Mouse (Mus musculus): Measurements from ENCODE around the gene Rpl37. TPM values are rescaled to one million over a fixed set of nuclear protein-coding genes. Genes with fewer than 3 reads are reported as not detected.
"Not testable (repeated sequence)": the region's sequence is repeated elsewhere in the genome, so short reads cannot be mapped to it uniquely, and the experiment has no call there.

Gene Rpl37
- polyA plus RNA-seq, 2 experiments from 2014 or later: 1,603 to 2,725 TPM

DNA sequence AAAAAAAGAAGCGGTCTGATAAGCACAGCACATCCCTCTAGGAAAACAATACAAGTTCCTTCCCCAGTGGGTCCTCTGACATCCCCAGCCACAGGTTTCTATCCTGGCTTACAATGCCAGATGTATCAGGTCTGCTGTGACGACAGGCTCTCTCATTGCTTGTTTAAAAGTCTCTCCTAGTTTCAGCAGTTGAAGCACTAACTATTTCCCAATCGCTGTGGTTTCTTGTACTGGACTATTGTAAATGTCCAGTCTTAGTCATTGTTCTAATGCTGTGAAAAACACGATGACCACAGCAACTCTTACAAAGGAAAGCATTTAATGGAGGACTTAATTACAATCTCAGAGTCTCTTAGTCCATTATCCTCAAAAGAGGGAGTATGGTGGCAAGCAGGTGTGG, 10.0 kb downstream of the Rpl37 start:
- no peak for ATAC-seq

DNA sequence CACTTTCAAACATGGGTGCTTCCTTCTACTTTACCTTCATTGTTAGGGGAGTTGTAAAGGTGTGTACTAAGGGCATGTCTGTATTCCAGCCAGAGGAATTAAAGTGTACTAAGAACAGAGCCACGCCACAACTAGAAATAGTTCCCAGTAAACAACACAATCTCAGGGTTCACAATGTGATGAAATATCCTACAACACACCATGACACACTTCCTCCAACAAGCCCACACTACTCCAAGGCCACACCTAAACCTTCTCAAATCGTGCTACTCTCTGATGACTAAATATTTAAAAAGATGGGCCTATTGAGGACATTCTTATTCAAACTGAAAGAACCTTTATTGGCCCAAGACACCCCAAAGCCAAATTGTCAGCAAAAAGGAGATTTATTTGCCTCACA, 11.0 kb downstream of the Rpl37 start:
- no peak for ATAC-seq

DNA sequence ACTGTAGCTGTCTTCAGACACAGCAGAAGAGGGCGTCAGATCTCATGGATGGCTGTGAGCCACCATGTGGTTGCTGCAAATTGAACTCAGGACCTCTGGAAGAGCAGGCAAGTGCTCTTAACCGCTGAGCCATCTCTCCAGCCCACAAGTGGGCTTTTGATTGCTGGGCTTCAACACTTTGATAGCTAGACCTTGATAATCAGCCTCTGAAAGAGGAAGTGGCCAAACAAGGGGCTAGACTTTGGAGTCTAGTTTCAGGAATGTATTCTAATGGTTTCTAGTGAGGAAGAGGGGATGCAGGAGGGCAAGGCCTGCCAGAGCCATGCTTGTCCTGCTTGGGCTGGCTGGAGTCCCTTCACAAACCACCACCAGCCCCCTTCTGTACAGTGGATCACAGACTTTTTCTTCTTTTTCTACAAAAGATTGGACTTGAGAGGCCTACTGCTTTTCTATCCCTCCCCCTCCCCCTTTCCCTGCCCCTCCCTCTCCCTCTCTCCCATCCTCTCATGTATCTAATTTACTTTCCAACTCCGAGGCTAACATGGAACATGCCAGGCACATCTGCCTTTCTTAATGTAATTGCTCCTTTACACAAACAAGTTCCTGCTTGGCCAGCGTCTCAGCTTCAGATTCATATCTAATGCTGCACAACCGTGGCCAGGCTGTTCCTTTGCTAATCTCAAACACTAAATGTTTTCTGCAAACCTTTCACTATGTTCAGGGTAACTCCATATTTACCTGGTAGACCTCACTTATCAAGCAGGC, 11.9 kb downstream of the Rpl37 start:
- ATAC-seq: no peak

DNA sequence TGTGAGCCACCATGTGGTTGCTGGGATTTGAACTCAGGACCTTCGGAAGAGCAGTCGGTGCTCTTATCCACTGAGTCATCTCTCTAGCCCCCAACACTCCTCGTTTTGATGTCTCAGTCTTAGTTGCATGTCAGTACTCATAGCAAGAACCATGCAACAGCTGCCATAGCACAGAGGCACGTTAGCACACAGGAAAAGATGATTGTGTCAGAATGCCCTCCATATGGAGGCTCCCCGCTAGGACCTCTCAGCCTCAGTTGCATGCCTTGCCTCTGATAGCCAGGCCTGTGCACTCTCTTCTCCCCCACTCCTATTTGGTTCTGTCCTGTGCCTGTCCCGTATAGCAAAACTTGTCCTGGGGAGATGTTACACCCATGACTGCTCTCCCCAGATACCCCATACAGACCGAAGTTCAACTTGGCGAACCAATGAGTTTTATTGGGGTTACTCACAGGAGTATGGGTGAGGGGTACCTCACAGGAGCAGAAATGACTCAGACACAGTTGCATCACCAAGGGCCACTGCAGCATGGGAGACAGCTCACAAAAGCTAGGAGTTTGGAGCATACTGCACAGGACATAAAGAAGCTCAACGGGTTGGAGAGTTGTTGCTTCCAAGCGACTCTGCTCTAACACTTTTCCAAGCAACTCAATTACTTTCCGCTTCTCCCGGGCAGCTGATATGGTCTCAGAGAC, 12.8 kb downstream of the Rpl37 start:
- no peak for ATAC-seq

DNA sequence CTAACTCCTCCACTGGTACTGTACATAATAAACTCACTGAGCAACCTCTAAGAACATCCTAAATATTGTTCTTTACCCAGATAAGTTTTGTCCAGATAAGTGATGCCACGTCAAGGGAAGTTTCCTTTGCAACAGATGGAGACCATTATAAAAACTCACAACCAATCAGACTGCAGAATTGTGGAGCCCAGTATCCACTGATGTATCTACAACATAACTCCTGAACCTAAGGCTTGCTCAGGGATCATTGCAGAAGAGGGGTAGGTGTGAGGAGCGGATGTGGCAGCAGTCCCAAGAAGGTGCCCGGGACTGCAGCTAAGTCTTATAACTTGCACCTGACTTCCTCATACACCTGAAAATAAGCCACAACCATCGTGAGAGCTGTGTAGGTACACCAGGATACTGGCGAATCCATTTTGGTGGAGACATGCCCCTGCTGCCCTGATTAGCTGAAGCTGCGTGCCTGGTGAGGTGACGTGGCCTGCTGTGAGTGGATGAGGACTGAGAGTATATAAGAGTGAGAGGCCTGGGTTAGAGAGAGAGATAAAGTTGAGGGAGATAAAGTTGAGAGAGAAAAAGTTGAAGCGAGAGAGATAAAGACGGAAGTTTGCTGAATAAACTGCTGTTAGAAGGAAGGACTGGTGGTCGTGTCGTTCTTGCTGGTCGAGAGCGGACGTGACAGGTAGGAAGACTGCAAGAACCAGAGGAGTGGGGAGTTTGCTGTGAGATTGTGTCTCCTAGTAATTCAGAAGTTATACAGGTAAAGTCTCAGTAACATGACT, 14.6 kb downstream of the Rpl37 start:
- ATAC-seq: not testable (repeated sequence)

DNA sequence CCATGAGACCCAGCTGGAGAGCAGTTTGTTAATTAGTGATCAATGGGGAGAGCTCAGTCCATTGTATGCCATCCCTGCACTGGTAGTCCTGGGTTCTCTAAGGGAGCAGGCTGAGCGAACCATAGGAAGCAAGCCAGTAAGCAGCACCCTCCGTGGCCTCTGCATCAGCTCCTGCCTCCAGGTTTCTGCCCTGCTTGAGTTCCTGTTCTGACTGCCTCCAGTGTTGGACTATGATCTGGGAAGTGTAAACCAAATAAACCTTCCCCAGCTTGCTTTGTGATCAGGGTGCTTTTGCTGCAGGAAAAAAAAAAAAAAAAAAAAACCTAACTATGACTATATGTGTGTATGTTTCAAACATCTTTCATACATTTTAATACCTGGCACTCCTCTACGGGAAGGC, 16.9 kb downstream of the Rpl37 start:
- ATAC-seq: no peak

DNA sequence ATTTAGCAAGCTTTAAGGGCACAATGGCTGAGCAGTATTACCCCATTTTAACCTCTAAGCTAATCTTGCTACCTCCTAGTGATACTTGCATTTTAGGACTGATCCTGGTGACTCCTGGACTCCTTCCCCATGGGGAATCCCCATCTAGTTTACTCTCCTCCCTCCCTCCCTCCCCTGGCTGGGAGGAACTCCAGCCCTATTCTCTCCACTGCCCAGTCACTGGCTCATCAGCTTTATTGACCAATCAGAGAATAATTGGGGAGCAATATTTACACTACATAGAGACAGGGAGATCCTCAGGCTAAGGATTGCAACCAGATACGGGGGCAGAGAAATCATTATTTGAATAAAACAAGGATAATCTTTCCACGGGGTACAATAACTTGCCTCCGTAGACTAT, 17.7 kb downstream of the Rpl37 start:
- no peak for ATAC-seq

DNA sequence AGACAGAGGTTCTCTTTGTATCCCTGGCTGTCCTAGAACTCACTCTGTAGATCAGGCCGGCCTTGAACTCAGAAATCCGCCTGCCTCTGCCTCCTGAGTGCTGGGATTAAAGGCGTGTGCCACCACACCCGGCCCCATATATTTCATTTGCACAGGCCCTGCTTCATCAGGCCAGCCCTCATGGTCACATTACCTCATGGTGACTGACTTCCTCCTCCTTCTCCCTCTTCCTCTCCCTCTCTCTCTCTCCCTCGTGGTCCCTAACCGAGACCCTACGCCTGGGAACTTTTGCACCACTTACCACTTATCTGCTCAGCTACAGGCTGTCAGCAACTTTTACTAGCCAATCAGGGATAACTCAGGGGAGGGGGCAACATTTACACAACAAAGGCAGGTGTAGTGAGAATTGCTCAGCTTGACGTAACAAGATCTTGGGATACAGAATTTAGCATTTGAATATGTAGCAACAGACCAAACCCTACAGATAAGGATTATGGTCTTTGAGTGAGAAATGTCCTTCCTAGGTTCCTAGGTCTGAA, 18.6 kb downstream of the Rpl37 start:
- no peak for ATAC-seq

DNA sequence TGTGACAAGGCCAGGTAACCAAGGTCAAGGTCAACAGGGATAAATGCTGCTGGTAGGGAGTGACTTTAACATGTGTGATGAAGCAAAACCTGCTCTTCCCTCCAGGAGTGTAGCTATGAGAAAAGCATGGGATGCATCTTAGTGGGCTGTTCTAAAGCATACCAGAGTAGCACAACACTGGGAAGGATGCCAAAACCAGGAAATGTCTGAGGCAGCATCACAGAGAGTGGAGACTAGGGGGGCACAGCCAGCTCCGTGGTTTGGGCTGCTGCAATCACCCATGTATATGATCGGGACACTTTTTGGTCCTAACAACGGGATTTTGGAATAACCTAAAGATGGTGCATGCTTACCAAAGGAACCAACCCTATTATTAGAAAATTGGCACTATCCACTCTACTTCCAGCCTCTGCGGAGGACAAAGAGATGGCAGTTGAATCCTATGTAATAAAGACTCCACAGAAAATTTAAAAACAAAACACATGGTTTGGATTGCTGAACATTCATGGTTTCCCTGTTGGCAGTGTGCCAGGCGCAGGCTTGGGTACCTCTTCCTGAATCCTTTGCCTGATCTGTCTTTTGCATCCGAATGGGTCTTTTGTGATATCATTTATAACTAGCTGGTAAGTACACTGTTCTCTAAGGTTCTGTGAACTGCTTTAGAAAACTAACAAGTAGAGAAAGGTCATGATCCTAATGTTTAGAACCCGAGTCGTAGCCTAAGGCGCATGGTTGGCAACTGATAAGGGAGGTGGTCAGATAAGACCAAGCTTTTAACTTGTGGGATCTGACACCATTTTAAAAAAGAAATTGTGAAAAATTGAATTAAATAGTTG, 21.8 kb downstream of the Rpl37 start:
- no peak for ATAC-seq

DNA sequence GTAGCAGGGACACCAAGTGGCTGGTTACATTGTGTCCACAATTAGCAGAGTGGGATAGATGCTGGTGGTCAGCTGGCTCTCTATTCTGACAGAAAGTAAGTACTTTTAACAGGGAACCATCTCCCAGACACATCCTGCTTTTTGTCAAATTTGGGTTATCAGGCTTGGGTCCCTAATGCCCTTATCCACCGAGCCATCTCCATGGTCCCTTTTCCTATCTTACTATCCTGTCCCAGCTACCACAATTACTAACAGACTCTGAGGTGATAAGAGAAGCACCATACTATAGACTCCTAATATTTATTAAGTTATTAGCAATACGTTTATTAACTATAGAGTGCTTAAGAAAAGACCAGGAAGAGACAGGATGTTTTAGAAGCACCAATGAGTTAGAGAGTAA, 22.9 kb downstream of the Rpl37 start:
- ATAC-seq: no peak

DNA sequence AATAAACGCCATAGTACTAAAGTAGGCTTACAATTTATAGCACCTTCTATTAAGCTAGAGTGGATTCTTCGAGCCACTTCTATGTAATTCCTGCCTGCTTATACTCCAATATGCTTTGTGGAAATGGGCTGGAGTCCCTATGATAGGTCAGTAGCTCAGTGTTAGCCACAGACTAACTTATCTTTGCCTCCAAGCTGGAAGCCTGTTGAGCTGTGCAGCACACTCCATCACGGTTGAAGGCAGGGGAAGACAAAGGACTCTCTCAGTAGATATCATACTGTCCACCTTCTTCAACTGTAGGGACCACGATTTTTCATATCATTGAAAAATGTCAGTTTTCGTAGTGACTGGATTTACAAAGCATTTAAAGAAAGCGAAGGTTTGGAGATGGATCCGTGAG, 23.4 kb downstream of the Rpl37 start:
- ATAC-seq: no peak

DNA sequence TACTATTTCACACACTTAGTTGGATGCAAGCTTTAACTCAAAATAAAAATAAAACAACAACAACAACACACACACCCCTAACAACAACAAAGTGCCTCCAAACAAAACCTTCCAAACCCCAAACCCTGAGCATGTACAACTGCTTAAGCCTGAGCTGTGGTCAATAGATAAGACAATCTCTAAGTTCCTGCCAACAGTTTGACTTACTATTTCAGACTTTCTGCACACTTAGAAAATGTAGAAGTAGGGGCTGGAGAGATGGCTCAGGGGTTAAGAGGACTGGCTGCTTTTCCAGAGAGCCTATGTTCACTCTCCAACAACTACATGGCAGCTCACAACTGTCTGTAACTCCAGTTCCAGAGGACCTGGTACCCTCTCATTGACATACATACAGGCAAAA, 23.9 kb downstream of the Rpl37 start:
- ATAC-seq: no peak

DNA sequence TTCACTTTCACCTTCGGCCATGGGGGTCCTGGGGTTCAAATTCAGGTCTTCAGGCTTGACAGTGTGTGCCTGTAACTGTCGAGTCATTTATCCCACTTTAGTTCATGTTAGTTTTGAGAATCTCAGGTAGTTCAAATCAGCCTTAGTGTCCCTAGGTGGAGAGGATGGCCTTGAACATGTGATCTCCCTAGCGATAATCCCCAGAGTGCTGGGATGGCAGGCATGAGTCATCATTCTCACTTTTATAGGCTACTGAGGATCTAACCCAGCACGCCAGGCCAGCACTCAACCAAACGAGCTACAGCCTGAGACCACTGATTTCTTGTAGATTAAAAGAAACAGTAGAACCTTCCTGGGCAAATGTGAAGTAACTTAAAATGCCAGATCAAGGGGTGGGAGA, 25.6 kb downstream of the Rpl37 start:
- no peak for ATAC-seq

DNA sequence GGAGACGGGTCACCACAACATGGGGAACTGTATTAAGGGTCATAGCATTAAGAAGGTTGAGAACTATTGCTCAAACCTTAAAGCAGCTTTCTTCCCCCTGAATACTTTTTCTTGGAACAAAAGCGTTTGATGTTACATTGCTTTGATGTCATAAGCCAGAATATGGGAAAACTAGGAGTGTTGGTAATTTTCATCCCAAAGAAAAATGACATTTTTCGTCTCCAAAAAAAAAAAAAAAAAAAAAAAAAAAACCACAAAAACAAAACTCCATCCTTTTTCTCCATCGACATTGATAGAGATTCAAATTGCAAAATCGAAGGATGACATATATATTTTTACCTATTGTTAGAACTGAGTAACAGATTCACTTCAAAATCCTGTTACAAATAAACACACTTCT, 26.3 kb downstream of the Rpl37 start:
- no peak for ATAC-seq

DNA sequence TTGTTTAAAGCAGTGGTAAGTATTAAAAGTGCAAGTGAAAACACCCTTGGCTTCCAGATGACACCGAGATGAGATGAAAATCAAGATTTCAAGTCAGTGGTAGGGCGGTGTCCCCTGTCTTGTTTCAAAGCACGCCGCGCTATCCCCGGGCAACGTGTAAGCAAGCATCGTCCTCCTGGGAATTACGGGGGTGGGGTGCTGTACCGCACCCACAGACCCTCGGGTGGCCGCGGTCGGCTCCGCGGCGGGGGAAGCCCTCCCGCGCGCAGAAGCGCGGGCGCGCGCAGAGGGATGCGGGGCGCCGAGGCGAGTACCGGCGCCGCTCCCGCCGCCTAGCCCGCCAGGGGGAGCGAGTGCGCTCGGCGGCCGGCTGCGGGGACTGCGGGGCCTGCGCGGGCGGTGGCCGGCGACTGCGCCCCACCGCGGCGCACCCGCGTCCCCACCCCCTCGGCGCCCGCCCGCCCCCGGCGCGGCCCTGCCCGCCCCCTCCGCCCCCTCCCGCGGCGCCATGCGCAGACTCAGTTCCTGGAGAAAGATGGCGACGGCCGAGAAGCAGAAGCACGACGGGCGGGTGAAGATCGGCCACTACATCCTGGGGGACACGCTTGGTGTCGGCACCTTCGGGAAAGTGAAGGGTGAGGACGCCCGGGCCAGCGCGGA, 27.0 kb downstream of the Rpl37 start, which contains the start of gene Prkaa1:
Gene Prkaa1, plus strand, starts transcription at position 501 of the 660 bp plus-strand sequence.
- peak; percentile 68 for ATAC-seq

DNA sequence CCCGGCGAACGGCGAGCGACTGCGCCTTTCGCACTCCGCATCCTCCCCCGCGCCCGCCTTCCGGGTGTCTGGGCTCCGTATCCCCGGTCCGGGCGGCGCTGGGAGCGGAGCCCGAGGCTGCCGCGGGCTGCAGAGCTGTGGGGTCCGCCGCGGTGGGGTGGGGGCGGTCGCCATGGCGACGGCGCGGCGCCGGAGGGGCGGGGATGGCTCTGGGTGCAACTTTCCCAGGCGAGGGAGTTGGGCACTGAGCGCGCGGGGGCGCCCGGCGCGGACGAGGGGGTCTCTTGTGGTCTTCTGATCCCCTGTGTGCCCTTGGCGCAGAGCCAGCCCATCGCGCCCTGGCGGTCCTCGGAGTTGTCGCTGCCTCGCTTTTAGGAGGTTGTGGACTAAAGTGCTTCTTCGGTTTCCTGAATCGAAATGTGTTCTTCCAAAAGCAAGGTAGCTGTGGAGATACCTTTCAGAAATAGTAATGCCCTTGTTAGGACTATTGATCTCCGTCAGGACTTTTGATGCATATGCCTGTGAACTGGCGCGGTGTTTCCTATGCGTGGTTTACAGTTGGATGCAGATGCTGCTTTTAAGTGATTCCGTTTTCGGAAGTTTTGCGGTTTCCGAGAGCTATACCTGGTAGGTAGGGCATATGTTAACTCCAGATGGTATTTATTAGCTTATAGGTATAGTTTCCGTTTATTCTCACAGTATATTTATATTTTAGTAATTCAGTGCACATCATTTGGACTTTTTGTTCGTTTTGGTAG, 27.8 kb downstream of the Rpl37 start:
- ATAC-seq: peak; percentile 44

DNA sequence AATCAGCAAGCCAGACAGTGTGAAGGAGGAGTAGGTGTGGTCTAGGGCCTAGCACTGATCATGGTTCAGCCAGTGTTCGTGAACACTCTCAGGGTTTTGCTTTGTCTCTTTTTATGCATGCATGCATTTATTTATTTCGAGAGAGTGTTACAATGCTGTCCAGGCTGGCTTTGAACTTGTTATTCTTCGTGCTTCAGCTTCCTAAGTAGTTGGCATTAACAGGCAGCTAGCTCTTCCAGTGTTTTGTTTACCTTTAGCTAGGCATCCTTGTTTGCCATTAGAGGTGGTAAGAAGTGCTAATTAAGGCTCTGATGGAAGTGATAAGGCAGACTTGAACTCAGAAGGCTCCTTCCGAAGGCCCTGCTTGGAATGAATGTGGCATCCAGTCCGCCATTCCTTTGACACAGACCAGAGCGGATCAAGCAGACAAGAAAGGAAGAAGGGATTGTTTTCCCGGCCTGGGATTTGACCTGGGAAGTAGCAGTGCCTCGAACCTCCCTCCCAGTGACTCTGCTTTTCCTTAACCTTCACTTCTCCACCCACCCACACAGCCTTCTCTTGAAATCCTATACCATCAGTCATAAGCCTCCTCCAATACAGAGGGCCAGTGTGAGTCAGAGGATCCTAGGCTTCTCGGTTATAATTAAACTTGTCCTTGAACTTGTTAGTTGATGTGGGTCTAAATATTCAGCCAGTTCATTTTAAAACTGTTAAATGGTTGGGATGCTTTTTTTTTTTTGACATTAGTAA, 28.9 kb downstream of the Rpl37 start:
- ATAC-seq: no peak

DNA sequence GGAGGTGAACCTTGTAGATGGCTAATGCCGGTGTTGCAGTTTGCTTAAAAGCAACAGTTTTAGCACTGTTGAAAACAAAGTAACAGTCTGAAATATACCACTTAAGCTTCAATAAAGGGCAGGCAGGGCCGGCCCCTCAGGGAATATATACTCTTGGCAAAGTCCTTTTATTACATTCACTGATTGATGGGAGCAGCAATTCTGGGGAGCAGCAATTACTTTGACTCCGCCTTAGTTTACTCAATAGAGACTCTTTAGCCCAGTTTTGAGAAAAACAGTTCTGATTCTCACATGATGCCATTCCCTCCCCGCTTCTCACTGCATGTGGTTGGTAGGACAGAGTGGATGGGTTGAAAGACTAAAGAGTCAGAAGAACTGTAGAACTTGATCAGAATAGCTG, 32.7 kb downstream of the Rpl37 start:
- no peak for ATAC-seq

DNA sequence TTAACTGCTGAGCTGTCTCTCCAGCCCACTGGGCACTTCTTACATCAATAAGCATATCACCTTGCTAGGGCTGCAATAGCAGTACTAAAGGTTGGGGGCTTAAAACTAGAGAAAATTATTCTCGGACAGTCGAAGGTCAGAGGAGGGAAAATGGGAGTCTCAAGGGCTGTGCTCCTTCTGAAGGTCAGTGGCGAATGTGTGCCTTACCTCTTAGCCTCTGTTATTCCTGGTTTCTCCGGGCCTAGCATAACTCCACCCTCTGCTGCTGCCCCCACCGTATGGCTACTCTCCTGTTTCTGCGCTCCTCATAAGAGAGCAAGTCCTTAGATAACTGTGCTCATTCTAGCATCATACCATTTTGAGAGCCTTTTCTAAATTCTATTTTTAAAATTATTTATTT, 35.7 kb downstream of the Rpl37 start:
- ATAC-seq: no peak

DNA sequence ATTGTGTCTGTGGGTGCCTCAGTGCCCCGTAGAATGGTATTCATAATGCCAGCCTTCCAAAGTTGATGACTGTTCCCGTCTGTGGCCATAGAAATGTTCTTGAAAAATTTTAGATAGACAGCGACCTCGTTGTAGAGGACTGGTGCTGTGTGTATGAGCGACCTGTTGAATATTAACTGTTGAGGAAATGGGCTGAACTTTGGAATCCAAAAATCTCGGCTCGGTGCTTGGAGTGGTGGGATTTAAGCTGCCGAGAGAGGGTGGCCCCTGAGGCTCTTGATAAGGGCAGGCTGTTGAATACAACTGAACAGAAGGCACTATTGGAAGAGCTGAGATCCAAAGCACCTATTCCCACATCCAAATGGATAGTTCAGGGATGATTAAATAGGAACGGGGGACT, 38.2 kb downstream of the Rpl37 start:
- no peak for ATAC-seq
